Mouse (Mus musculus) erythroblast, embryonic 14.5 days (primary cell): ENCODE results near the gene Pde4d. TPM values are rescaled to one million over a fixed set of nuclear protein-coding genes. Genes with fewer than 3 reads are reported as not detected.
"Not testable (repeated sequence)": the region's sequence is repeated elsewhere in the genome, so short reads cannot be mapped to it uniquely, and the experiment has no call there.

Experiments used
- H3K27me3 ChIP-seq: 2 replicates; pipeline ENCODE4 v1.6.1; 2012; ENCODE audit warnings: inconsistent platforms; ENCODE audit not compliant: control insufficient read depth
- H3K36me3 ChIP-seq: 2 replicates; pipeline ENCODE4 v1.6.1; 2012; ENCODE audit warnings: mild to moderate bottlenecking, inconsistent platforms; ENCODE audit not compliant: control insufficient read depth
- H3K4me1 ChIP-seq: 2 replicates; pipeline ENCODE4 v1.6.1; 2012; ENCODE audit warnings: inconsistent platforms; ENCODE audit not compliant: control insufficient read depth
- H3K4me3 ChIP-seq: replicated peaks from 2 replicates; pipeline ENCODE3; 2012; ENCODE audit warnings: moderate library complexity, mild to moderate bottlenecking, inconsistent platforms
- H3K9me3 ChIP-seq: 2 replicates; pipeline ENCODE4 v1.6.1; 2012; ENCODE audit warnings: low read length, inconsistent platforms, mixed read lengths; ENCODE audit not compliant: control insufficient read depth
- GATA1 ChIP-seq: IDR thresholded peaks from 2 replicates; pipeline ENCODE4 v1.6.1; 2012; ENCODE audit warnings: low read length, inconsistent platforms, mixed read lengths
- TAL1 ChIP-seq: IDR thresholded peaks from 3 replicates; pipeline ENCODE4 v1.6.1; 2012; ENCODE audit warnings: low read length, inconsistent platforms, mixed read lengths
- polyA plus RNA-seq: library from polyadenylated mRNA; stranded (reverse); fragments of >175 nt; gene quantifications from 2 replicates; pipeline ENCODE4 v1.2.3, GENCODE M21; 2012

The Pde4d gene
- polyA plus RNA-seq, 1 experiment: 0.23 TPM

- H3K36me3 ChIP-seq: no peaks in the 10 kb centered on the region
- H3K9me3 ChIP-seq: no peaks in the 10 kb centered on the region
- no peak for TF ChIP-seq TAL1
- no peak for TF ChIP-seq GATA1
- H3K4me1 ChIP-seq: no peaks in the 10 kb centered on the region
- no peak overlapping the region for H3K4me3 ChIP-seq
- no peaks in the 10 kb centered on the region for H3K27me3 ChIP-seq
Measured at GRCm38 (mm10) chr13:108759140-108759539, 309.4 kb downstream of the Pde4d start.

DNA sequence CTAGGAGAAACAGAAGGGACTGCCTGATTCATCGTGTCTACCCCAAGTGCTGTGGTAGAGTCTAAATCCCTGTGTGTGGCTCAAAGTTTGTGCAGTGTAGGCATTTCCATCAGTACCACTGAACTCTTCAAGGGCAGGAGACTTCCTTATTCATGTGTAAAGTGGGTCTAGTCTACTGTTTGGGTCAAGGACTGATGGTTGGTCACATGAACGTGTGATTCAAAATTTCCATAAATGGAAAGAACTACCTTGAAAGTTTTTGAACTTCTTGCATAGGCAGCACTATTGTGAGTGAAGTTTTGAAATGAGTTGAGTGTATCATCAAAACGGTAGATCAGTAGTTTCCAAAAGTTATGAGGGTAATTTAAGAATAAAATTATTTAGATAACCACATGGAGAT is 313.5 kb downstream of the Pde4d start:
- Histone ChIP-seq H3K4me3 (no peak overlapping the region), H3K9me3 (no peaks in the 10 kb centered on the region), H3K36me3 (no peaks in the 10 kb centered on the region), H3K4me1 (no peaks in the 10 kb centered on the region), H3K27me3 (no peaks in the 10 kb centered on the region)
- TF ChIP-seq TAL1 (no peak), GATA1 (no peak)

- Histone ChIP-seq H3K36me3 (no peaks in the 10 kb centered on the region), H3K9me3 (no peaks in the 10 kb centered on the region), H3K4me1 (no peaks in the 10 kb centered on the region), H3K4me3 (no peak overlapping the region), H3K27me3 (no peaks in the 10 kb centered on the region)
- no peak for TF ChIP-seq GATA1
- TF ChIP-seq TAL1: no peak
Measured at GRCm38 (mm10) chr13:108766020-108766727, 316.4 kb downstream of the Pde4d start.

- no peaks in the 10 kb centered on the region for H3K9me3 ChIP-seq
- H3K4me3 ChIP-seq: no peak overlapping the region
- no peaks in the 10 kb centered on the region for H3K4me1 ChIP-seq
- H3K27me3 ChIP-seq: no peaks in the 10 kb centered on the region
- H3K36me3 ChIP-seq: no peaks in the 10 kb centered on the region
- TF ChIP-seq TAL1: no peak
- no peak for TF ChIP-seq GATA1
Measured at GRCm38 (mm10) chr13:108769465-108770056, 319.8 kb downstream of the Pde4d start.

DNA sequence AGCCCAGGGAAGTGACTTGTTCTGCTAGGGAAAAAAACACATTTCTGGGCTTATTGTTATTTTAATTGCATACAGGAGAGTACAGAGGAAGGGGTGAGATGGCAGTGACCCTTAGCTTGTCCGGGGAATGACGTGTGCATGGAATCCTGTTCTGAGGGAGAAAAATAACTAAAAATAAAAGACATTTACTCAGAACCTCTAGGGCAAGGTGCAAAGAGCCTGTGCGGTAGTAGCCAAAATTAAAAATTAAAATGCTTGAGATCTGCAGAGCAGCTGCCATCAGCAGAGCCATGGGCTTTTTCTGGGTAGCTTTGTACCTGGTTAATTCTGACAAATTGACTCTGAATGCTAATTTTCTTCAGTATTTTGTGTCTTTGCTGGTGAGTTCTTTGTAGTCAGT is 322.6 kb downstream of the Pde4d start:
- TF ChIP-seq GATA1: no peak
- no peak for TF ChIP-seq TAL1
- H3K4me1 ChIP-seq: no peaks in the 10 kb centered on the region
- H3K9me3 ChIP-seq: no peaks in the 10 kb centered on the region
- no peak overlapping the region for H3K4me3 ChIP-seq
- no peaks in the 10 kb centered on the region for H3K27me3 ChIP-seq
- H3K36me3 ChIP-seq: no peaks in the 10 kb centered on the region

- TF ChIP-seq TAL1 (no peak), GATA1 (no peak)
- no peaks in the 10 kb centered on the region for H3K27me3 ChIP-seq
- H3K4me1 ChIP-seq: no peaks in the 10 kb centered on the region
- H3K9me3 ChIP-seq: no peaks in the 10 kb centered on the region
- no peak overlapping the region for H3K4me3 ChIP-seq
- no peaks in the 10 kb centered on the region for H3K36me3 ChIP-seq
Measured at GRCm38 (mm10) chr13:108774981-108775380, 325.2 kb downstream of the Pde4d start.

DNA sequence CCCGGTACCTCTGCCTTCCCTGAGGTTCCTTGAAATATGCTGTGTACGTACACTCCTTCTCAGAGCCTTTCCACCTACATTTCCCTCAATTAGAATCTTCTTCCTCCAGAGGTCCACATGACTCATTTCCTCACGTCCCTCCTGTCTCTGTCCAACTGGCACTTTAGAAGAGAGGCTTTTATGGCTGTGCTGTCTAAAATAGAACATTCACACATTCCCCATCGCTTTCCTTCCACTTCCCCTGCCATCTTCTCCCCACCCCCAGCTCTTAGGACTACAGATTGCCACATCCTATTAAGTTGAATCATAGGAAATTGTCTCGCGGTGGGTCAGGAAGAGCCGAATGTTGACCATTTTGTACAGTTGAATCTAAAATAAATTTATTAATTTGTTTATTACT is 326.1 kb downstream of the Pde4d start:
- H3K4me1 ChIP-seq: no peaks in the 10 kb centered on the region
- H3K36me3 ChIP-seq: no peaks in the 10 kb centered on the region
- H3K4me3 ChIP-seq: no peak overlapping the region
- no peaks in the 10 kb centered on the region for H3K9me3 ChIP-seq
- no peak for TF ChIP-seq TAL1
- no peak for TF ChIP-seq GATA1
- H3K27me3 ChIP-seq: no peaks in the 10 kb centered on the region

DNA sequence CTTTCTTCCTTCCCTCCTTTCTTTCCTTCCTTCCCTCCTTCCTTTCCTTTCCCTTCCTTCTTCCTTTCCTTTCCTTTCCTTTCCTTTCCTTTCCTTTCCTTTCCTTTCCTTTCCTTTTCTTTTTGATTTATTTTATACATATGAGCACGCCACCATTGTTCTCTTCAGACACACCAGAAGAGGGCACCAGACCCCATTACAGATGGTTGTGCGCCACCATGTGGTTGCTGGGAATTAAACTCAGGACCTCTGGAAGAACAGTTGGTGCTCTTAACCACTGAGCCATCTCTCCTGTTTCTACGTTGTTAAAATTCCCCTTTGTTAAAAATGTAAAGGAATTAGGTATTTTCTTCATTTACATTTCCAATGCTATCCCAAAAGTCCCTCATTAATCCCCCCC is 347.9 kb downstream of the Pde4d start:
- H3K4me1 ChIP-seq, H3K9me3 ChIP-seq, H3K4me3 ChIP-seq, H3K27me3 ChIP-seq, H3K36me3 ChIP-seq: not testable (repeated sequence)

DNA sequence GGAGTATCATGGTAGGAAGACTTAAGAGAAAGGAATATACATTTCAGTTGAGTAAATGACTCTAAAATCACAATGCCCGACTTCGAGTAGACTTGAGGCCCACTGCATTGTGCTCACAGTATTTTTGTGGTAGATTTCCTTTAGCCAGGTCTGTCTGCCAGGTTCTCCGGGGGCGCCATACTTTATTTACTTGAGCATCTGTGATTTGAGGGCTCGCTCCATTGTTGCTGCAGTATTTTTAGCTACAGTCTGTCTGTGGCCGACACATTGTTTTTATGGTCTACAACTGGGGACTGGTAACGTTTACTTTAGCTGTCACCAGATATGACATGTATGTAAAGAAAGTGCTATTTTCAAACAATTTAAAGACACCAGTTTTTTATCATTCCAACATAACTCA is 359.4 kb downstream of the Pde4d start:
- Histone ChIP-seq H3K4me3 (no peak overlapping the region), H3K36me3 (no peaks in the 10 kb centered on the region), H3K9me3 (no peaks in the 10 kb centered on the region), H3K27me3 (no peaks in the 10 kb centered on the region), H3K4me1 (no peaks in the 10 kb centered on the region)
- TF ChIP-seq GATA1: no peak
- TF ChIP-seq TAL1: no peak

DNA sequence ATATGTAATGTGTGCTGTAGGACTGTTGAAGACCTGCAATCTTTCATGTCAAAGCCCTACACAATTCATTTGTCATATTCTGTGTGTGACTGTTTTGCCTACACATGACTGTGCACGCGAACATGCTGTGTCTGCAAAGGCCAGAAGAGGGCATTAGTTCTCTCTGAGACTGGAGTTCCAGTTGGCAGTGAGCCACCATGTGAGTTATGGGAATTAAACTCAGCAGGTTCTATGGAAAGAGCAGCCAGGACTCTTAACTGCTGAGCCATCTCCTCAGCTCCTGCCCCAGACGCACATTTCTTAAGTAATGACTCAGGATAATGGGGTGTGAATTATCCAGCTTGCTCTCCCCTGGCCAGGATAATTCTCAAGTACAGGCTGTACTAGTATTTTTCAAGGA is 363.2 kb downstream of the Pde4d start:
- TF ChIP-seq GATA1 (no peak), TAL1 (no peak)
- H3K4me3 ChIP-seq: no peak overlapping the region
- no peaks in the 10 kb centered on the region for H3K4me1 ChIP-seq
- no peaks in the 10 kb centered on the region for H3K36me3 ChIP-seq
- no peaks in the 10 kb centered on the region for H3K27me3 ChIP-seq
- H3K9me3 ChIP-seq: no peaks in the 10 kb centered on the region
